Mouse (Mus musculus): ENCODE results near the gene Marco.

GRCm38 (mm10) chr1:120498036-120498435 is 6.8 kb downstream of the Marco start:
- TF ChIP-seq EP300 (IDR thresholded peaks at IDR 0.05; ENCODE audit: low read depth in 1 of 2, low read length in 2 of 2) (no peak), POLR2A (IDR thresholded peaks at IDR 0.05; ENCODE audit: control insufficient read depth in 1 of 2, insufficient read depth in 1 of 2, low read depth in 1 of 2, low read length in 2 of 2, poor library complexity in 1 of 2) (no peak), ELF1 (IDR thresholded peaks at IDR 0.05; ENCODE audit: low read depth, low read length) (no peak), MYB (IDR thresholded peaks at IDR 0.05; ENCODE audit: low read depth, low read length) (no peak), UBTF (IDR thresholded peaks at IDR 0.05; ENCODE audit: borderline replicate concordance, insufficient read depth, low read depth, low read length) (no peak), NRF1 (IDR thresholded peaks at IDR 0.05; ENCODE audit: insufficient read depth, low read depth, low read length, poor library complexity, severe bottlenecking) (no peak), RCOR1 (IDR thresholded peaks at IDR 0.05; ENCODE audit: low read depth, low read length) (no peak)
